Mouse (Mus musculus) MEL (cell line): ENCODE results near the gene Msantd3. TPM values are rescaled to one million over a fixed set of nuclear protein-coding genes. Genes with fewer than 3 reads are reported as not detected.

Experiments
- DNase-seq: peaks from one replicate; pipeline ENCODE4 v3.0.0; 2011; ENCODE audit warnings: low read depth, low spot score
- H3K27ac ChIP-seq: 2 replicates; pipeline ENCODE4 v1.5.1; 2012; ENCODE audit warnings: low read depth, mild to moderate bottlenecking, control low read depth, low read length, moderate library complexity; ENCODE audit not compliant: control insufficient read depth
- H3K27me3 ChIP-seq, 2 experiments: fragments of 150-350 bp in 1 of 2; sonication (generic) in 1 of 2; 2 replicates each; pipeline ENCODE4 v1.6.1; 2012; ENCODE audit warnings: low read length in 2 of 2, mild to moderate bottlenecking in 2 of 2, improper control_type of control experiment in 1 of 2, moderate library complexity in 1 of 2; ENCODE audit not compliant: insufficient read depth in 2 of 2, control insufficient read depth in 1 of 2
- H3K36me3 ChIP-seq, 2 experiments: 2 replicates each; pipeline ENCODE4 v1.6.1; 2012 to 2014; ENCODE audit warnings: low read length in 2 of 2, improper control_type of control experiment in 1 of 2, inconsistent platforms in 1 of 2, mild to moderate bottlenecking in 1 of 2; ENCODE audit not compliant: insufficient read depth in 2 of 2, control insufficient read depth in 1 of 2
- H3K4me1 ChIP-seq, 2 experiments: fragments of 150-350 bp in 1 of 2; sonication (generic) in 1 of 2; 2 replicates each; pipeline ENCODE4 v1.6.1; 2012; ENCODE audit warnings: low read length in 2 of 2, improper control_type of control experiment in 1 of 2, mild to moderate bottlenecking in 1 of 2; ENCODE audit not compliant: insufficient read depth in 2 of 2, control insufficient read depth in 1 of 2
- H3K4me3 ChIP-seq, 2 experiments: fragments of 150-350 bp in 1 of 2; sonication (generic) in 1 of 2; 2 replicates each; pipeline ENCODE4 v1.5.1; 2012; ENCODE audit warnings: low read depth in 2 of 2, low read length in 2 of 2, mild to moderate bottlenecking in 2 of 2, moderate library complexity in 2 of 2, control low read depth in 1 of 2, improper control_type of control experiment in 1 of 2; ENCODE audit not compliant: control insufficient read depth in 1 of 2, insufficient read depth in 1 of 2
- H3K79me2 ChIP-seq: 2 replicates; pipeline ENCODE4 v1.6.1; 2012; ENCODE audit warnings: mild to moderate bottlenecking, low read length, moderate library complexity; ENCODE audit not compliant: control insufficient read depth, poor library complexity, insufficient read depth
- H3K9ac ChIP-seq: 2 replicates; pipeline ENCODE4 v1.6.1; 2012; ENCODE audit warnings: low read depth, mild to moderate bottlenecking, control low read depth, low read length, moderate library complexity; ENCODE audit not compliant: control insufficient read depth, poor library complexity, severe bottlenecking
- H3K9me3 ChIP-seq: fragments of 150-350 bp; sonication (generic); replicated peaks from 2 replicates; pipeline ENCODE4 v1.6.1; 2012; ENCODE audit warnings: mild to moderate bottlenecking, low read length, improper control_type of control experiment, moderate library complexity; ENCODE audit not compliant: insufficient read depth
- BHLHE40 ChIP-seq: IDR thresholded peaks from 2 replicates; pipeline ENCODE4 v1.6.1; 2012; ENCODE audit warnings: low read depth, mild to moderate bottlenecking, inconsistent platforms, low read length, improper control_type of control experiment, borderline replicate concordance
- CHD2 ChIP-seq: IDR thresholded peaks from 2 replicates; pipeline ENCODE4 v1.6.1; 2011; ENCODE audit warnings: low read length, improper control_type of control experiment
- CTCF ChIP-seq, 3 experiments: IDR thresholded peaks in 2 of 3; conservative IDR thresholded peaks in 1 of 3; 2 replicates each; pipeline ENCODE4 v1.5.1; 2011 to 2012; ENCODE audit warnings: low read length in 3 of 3, low read depth in 2 of 3, mild to moderate bottlenecking in 2 of 3, improper control_type of control experiment in 1 of 3, inconsistent platforms in 1 of 3, mixed read lengths in 1 of 3, moderate library complexity in 1 of 3; ENCODE audit not compliant: control insufficient read depth in 1 of 3, insufficient read depth in 1 of 3, poor library complexity in 1 of 3, severe bottlenecking in 1 of 3
- E2F4 ChIP-seq: IDR thresholded peaks from 2 replicates; pipeline ENCODE4 v1.6.1; 2011; ENCODE audit warnings: low read depth, low read length, improper control_type of control experiment, borderline replicate concordance
- ELF1 ChIP-seq: IDR thresholded peaks from 2 replicates; pipeline ENCODE4 v1.6.1; 2014; ENCODE audit warnings: low read depth, mild to moderate bottlenecking, inconsistent platforms, low read length, improper control_type of control experiment, moderate library complexity
- EP300 ChIP-seq, 2 experiments: IDR thresholded peaks; 2 replicates each; pipeline ENCODE4 v1.6.1; 2011; ENCODE audit warnings: improper control_type of control experiment in 2 of 2, low read length in 2 of 2, low read depth in 1 of 2, mild to moderate bottlenecking in 1 of 2
- GABPA ChIP-seq: IDR thresholded peaks from 2 replicates; pipeline ENCODE4 v1.6.1; 2012; ENCODE audit warnings: low read depth, mild to moderate bottlenecking, inconsistent platforms, low read length, improper control_type of control experiment, moderate library complexity
- GATA1 ChIP-seq: IDR thresholded peaks from 2 replicates; pipeline ENCODE4 v1.6.1; 2011; ENCODE audit warnings: low read depth, low read length, improper control_type of control experiment
- JUND ChIP-seq: IDR thresholded peaks from 2 replicates; pipeline ENCODE4 v1.6.1; 2011; ENCODE audit warnings: low read depth, mild to moderate bottlenecking, improper control_type of control experiment, low read length
- KAT2A ChIP-seq: conservative IDR thresholded peaks from 2 replicates; pipeline ENCODE4 v1.6.1; 2012; ENCODE audit warnings: low read depth, low read length, improper control_type of control experiment, inconsistent platforms
- MAFK ChIP-seq: IDR thresholded peaks from 2 replicates; pipeline ENCODE4 v1.6.1; 2011; ENCODE audit warnings: low read depth, mild to moderate bottlenecking, low read length, improper control_type of control experiment, borderline replicate concordance
- MAZ ChIP-seq: IDR thresholded peaks from 2 replicates; pipeline ENCODE4 v1.6.1; 2012; ENCODE audit warnings: low read depth, mild to moderate bottlenecking, inconsistent platforms, low read length, improper control_type of control experiment
- MEF2A ChIP-seq: IDR thresholded peaks from 2 replicates; pipeline ENCODE4 v1.6.1; 2014; ENCODE audit warnings: low read depth, mild to moderate bottlenecking, inconsistent platforms, low read length, improper control_type of control experiment; ENCODE audit not compliant: poor library complexity, insufficient replicate concordance, severe bottlenecking; ENCODE audit errors: extremely low read depth
- MYC ChIP-seq: IDR thresholded peaks from 2 replicates; pipeline ENCODE4 v1.6.1; 2011; ENCODE audit warnings: low read depth, mild to moderate bottlenecking, low read length, improper control_type of control experiment, moderate library complexity
- NRF1 ChIP-seq: IDR thresholded peaks from 2 replicates; pipeline ENCODE4 v1.6.1; 2014; ENCODE audit warnings: low read depth, mild to moderate bottlenecking, inconsistent platforms, low read length, improper control_type of control experiment, moderate library complexity; ENCODE audit not compliant: poor library complexity, insufficient read depth, severe bottlenecking
- POLR2A ChIP-seq, 2 experiments: IDR thresholded peaks; 2 replicates each; pipeline ENCODE4 v1.6.1; 2011 to 2012; ENCODE audit warnings: low read length in 2 of 2, mild to moderate bottlenecking in 2 of 2, control low read depth in 1 of 2, improper control_type of control experiment in 1 of 2, low read depth in 1 of 2, moderate library complexity in 1 of 2; ENCODE audit not compliant: control insufficient read depth in 1 of 2, insufficient read depth in 1 of 2, poor library complexity in 1 of 2
- RAD21 ChIP-seq: IDR thresholded peaks from 2 replicates; pipeline ENCODE4 v1.6.1; 2011; ENCODE audit warnings: mild to moderate bottlenecking, low read depth, low read length, improper control_type of control experiment
- RCOR1 ChIP-seq: IDR thresholded peaks from 2 replicates; pipeline ENCODE4 v1.6.1; 2012; ENCODE audit warnings: low read depth, mild to moderate bottlenecking, inconsistent platforms, low read length, improper control_type of control experiment
- SMC3 ChIP-seq: IDR thresholded peaks from 2 replicates; pipeline ENCODE4 v1.6.1; 2011; ENCODE audit warnings: low read depth, low read length, improper control_type of control experiment
- TAL1 ChIP-seq: IDR thresholded peaks from 2 replicates; pipeline ENCODE4 v1.6.1; 2012; ENCODE audit warnings: mild to moderate bottlenecking, inconsistent platforms, low read length, moderate library complexity, mixed read lengths
- TBP ChIP-seq: IDR thresholded peaks from 2 replicates; pipeline ENCODE4 v1.8.0; 2011; ENCODE audit warnings: low read depth, low read length, improper control_type of control experiment
- TCF12 ChIP-seq: IDR thresholded peaks from 2 replicates; pipeline ENCODE4 v1.6.1; 2014; ENCODE audit warnings: low read depth, mild to moderate bottlenecking, inconsistent platforms, low read length, improper control_type of control experiment, moderate library complexity
- USF1 ChIP-seq: IDR thresholded peaks from 2 replicates; pipeline ENCODE4 v1.6.1; 2014; ENCODE audit warnings: low read depth, mild to moderate bottlenecking, inconsistent platforms, low read length, improper control_type of control experiment, moderate library complexity
- USF2 ChIP-seq, 2 experiments: IDR thresholded peaks; 2 replicates each; pipeline ENCODE4 v1.6.1; 2011 to 2012; ENCODE audit warnings: improper control_type of control experiment in 2 of 2, low read length in 2 of 2, borderline replicate concordance in 1 of 2, inconsistent platforms in 1 of 2, low read depth in 1 of 2, mild to moderate bottlenecking in 1 of 2; ENCODE audit not compliant: insufficient read depth in 1 of 2
- ZC3H11A ChIP-seq: IDR thresholded peaks from 2 replicates; pipeline ENCODE4 v1.6.1; 2012; ENCODE audit warnings: low read depth, mild to moderate bottlenecking, inconsistent platforms, low read length, improper control_type of control experiment
- ZKSCAN1 ChIP-seq: IDR thresholded peaks from 2 replicates; pipeline ENCODE4 v1.6.1; 2012; ENCODE audit warnings: low read depth, mild to moderate bottlenecking, inconsistent platforms, low read length, improper control_type of control experiment, moderate library complexity
- ZMIZ1 ChIP-seq: IDR thresholded peaks from 2 replicates; pipeline ENCODE4 v1.6.1; 2012; ENCODE audit warnings: low read depth, mild to moderate bottlenecking, inconsistent platforms, low read length, improper control_type of control experiment, moderate library complexity
- ZNF384 ChIP-seq: IDR thresholded peaks from 2 replicates; pipeline ENCODE4 v1.6.1; 2012; ENCODE audit warnings: low read depth, mild to moderate bottlenecking, inconsistent platforms, low read length, improper control_type of control experiment
- polyA plus RNA-seq, 2 experiments: library from polyadenylated mRNA; stranded (reverse) in 1 of 2; unstranded in 1 of 2; fragments of >175 nt in 1 of 2; fragments of >200 nt in 1 of 2; gene quantifications; 2 replicates each; pipeline versions ENCODE4 v1.2.1 to v1.2.4; 2012; ENCODE audit warnings: low replicate concordance in 2 of 2, low read depth in 1 of 2; ENCODE audit not compliant: insufficient read length in 2 of 2, insufficient read depth in 1 of 2, missing spikeins in 1 of 2
- total RNA-seq: library from RNA; depleted of rRNA; stranded (reverse); fragments of 300-350 nt; gene quantifications from 2 replicates; pipeline ENCODE4 v1.2.3, GENCODE M21; 2012

The Msantd3 gene
- total and polyA plus RNA-seq, 3 experiments = not detected

DNA sequence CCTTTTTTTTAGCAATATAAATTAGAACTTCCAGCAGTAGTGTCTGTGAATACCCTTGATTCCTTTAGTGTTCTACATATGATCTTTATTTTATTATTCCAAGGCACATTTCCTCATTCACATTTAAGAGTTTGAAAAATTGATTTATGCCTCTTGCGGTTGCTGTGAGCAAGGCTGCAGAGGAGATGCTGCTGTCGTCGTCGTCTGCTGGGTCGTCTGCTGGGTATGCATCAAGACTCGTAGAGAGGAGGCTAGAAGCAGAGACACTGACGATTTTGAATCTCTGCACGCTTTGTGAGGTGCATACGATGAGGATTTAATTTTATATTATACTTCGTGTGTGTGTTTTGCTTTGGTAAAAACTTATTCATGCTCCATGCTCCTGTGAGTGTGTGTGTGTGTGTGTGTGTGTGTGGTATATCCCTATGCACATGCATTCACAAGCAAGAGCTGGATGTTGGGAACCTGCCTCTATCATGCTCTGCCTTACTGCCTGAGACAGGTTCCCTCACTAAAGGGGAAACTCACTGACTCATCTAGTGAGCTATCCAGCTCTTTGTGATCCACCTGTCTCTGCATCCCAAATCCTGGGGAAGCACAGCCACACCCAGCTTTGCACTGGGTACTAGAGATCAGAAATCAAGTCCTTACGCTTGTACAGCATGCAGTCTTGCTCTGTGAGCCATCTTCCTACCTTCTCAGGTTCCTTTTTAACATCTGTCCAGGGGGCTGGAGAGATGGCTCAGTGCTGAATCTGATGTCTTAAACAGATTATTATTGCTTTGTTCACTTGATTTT, 7.7 kb upstream of the Msantd3 start:
- H3K79me2 ChIP-seq = no peaks in the 10 kb centered on the region
- H3K4me1 ChIP-seq = no peaks in the 10 kb centered on the region
- no peaks in the 10 kb centered on the region for H3K27me3 ChIP-seq
- no peaks in the 10 kb centered on the region for H3K9me3 ChIP-seq
- TF ChIP-seq ZKSCAN1 (no peak), EP300 (IDR thresholded peaks at IDR 0.05; ENCODE audit: low read depth in 1 of 2, low read length in 2 of 2) (no peak), MEF2A (no peak), GATA1 (no peak), RAD21 (no peak), NRF1 (no peak), CTCF (IDR thresholded peaks at IDR 0.05 in 2 of 3, conservative IDR thresholded peaks at IDR 0.05 in 1 of 3; ENCODE audit: control insufficient read depth in 1 of 3, insufficient read depth in 1 of 3, low read depth in 2 of 3, low read length in 3 of 3, poor library complexity in 1 of 3, severe bottlenecking in 1 of 3) (no peak), TBP (no peak), CHD2 (no peak), BHLHE40 (no peak), USF1 (no peak), MAZ (no peak), MAFK (no peak), SMC3 (no peak), KAT2A (no peak), GABPA (no peak), POLR2A (IDR thresholded peaks at IDR 0.05; ENCODE audit: control insufficient read depth in 1 of 2, insufficient read depth in 1 of 2, low read depth in 1 of 2, low read length in 2 of 2, poor library complexity in 1 of 2) (no peak), JUND (no peak), TAL1 (no peak)
- no peaks in the 10 kb centered on the region for H3K36me3 ChIP-seq
- DNase-seq = no peak
- H3K4me3 ChIP-seq = no peak overlapping the region
- H3K27ac ChIP-seq = no peak overlapping the region
- H3K9ac ChIP-seq = no peak overlapping the region

- Histone ChIP-seq H3K4me3 (no peak overlapping the region), H3K36me3 (no peaks in the 10 kb centered on the region), H3K27ac (no peak overlapping the region), H3K9ac (no peak overlapping the region), H3K27me3 (no peaks in the 10 kb centered on the region), H3K4me1 (no peaks in the 10 kb centered on the region), H3K79me2 (no peaks in the 10 kb centered on the region), H3K9me3 (no peaks in the 10 kb centered on the region)
- no peak for TF ChIP-seq ELF1
- no peak for TF ChIP-seq USF2 (IDR thresholded peaks at IDR 0.05; ENCODE audit: borderline replicate concordance in 1 of 2, insufficient read depth in 1 of 2, low read depth in 1 of 2, low read length in 2 of 2)
- TF ChIP-seq GABPA = no peak
- TF ChIP-seq ZKSCAN1 = no peak
- no peak for TF ChIP-seq ZC3H11A
- TF ChIP-seq KAT2A = no peak
- no peak for TF ChIP-seq MEF2A
- TF ChIP-seq MYC = no peak
- no peak for TF ChIP-seq TCF12
- TF ChIP-seq RCOR1 = no peak
- no peak for TF ChIP-seq SMC3
- TF ChIP-seq ZMIZ1 = no peak
- no peak for TF ChIP-seq E2F4
- TF ChIP-seq MAFK = no peak
- TF ChIP-seq ZNF384 = no peak
- TF ChIP-seq BHLHE40 = no peak
- no peak for TF ChIP-seq TBP
- DNase-seq = no peak
Measured at GRCm38 (mm10) chr4:48536275-48536674, 3.5 kb upstream of the Msantd3 start.
